Mouse (Mus musculus): ENCODE data around the gene Rpl13.
"Not testable (repeated sequence)": the region's sequence is repeated elsewhere in the genome, so short reads cannot be mapped to it uniquely, and the experiment has no call there.

Rpl13 gene

GRCm38 (mm10) chr8:123101735-123102685, at the start of gene Rpl13:
TSS of gene Rpl13 (plus strand) at chr8:123102350.
- peak; percentile 97 for DNase-seq (ENCODE audit: low read depth, low spot score)

- DNase-seq (ENCODE audit: low read depth, low spot score) = no peak
Observed at GRCm38 (mm10) chr8:123062721-123063120, 39.4 kb upstream of the Rpl13 start, which contains the start of gene Spg7. TSS of gene Spg7 (plus strand) at chr8:123062942.

DNA sequence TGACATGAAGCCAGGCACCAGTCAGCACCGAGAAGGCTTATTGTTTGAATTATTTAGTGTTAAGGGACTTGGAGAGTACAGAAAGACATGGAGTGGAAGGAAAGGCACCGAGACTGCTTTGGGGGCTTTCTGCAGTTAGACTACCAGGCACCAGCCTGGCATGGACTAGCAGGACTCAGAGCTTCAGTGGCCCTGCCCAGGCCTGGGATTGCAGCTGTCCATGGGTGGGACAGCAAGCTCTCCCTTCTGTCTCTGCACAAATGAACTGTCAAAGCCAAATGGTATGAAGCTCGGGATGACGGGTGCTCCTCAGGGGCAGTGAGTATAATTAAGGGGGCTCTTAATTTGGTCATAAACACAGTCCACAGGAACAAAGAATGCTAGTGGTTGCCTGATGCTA, 38.1 kb upstream of the Rpl13 start:
- DNase-seq (ENCODE audit: low read depth, low spot score) = no peak

DNA sequence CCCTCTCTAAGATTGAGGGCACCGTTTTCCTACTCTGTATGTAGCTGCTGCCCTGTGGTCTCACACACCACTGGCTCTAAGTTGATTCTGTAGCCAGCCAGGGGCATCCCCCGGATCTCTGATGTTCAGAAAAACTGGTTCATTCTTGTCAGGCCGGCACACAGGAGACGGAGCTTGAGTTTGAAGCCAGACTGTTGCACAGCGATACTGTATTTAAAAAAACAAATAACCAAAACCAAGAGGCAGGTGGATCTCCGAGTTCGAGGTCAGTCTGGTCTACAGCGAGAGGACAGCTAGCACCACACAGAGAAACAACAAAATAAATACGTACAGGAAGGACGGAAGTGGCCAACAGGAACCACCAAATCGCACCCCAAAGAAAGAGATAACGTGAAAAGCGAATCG, 37.3 kb upstream of the Rpl13 start:
- no peak for DNase-seq (ENCODE audit: low read depth, low spot score)

- peak; percentile 97 for DNase-seq (ENCODE audit: low read depth, low spot score)
Observed at GRCm38 (mm10) chr8:123065214-123066100, 36.7 kb upstream of the Rpl13 start.

GRCm38 (mm10) chr8:123066101-123066683, 36.0 kb upstream of the Rpl13 start:
- peak; percentile 32 for DNase-seq (ENCODE audit: low read depth, low spot score)

DNA sequence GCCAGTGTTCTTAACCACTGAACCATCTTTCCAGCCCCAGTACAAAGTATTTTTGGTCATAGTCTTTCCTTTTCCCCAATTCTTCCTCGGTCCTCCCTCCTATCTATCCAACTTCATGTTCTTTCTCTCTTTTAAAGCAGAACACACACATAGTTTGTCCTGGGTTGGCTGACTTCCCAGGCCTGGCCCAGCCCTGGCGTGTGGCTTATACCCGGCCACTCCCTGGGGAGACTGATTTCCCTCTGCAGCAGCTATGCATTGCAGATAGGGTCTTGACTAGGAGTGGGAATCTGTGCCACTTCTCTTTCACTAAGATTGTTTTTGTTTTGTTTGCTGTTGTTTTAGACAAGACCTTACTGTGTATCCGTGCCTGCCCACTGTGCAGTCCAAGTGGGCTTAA, 31.0 kb upstream of the Rpl13 start:
- DNase-seq (ENCODE audit: low read depth, low spot score) = no peak

- DNase-seq (ENCODE audit: low read depth, low spot score) = no peak
Observed at GRCm38 (mm10) chr8:123077213-123077612, 24.9 kb upstream of the Rpl13 start.

DNA sequence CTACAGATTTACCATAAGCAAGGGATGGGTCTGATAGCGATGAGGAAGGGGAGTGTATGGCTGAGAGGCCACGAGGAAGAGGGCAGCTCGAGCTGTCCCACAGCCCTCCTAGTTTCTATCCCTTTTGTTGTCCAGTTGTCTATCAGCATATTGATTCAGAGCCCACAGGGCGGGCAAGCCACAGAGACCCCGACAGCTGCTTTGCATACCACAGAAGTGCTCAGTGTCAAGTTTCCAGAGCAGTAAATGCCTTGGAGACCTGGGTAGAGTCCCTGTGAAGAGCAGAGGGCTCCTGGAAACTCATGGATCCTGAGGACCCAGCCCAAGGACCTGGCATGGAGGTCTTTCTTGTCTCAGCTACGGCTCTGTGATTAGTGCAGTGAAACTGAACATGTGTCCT, 19.2 kb upstream of the Rpl13 start:
- no peak for DNase-seq (ENCODE audit: low read depth, low spot score)

DNA sequence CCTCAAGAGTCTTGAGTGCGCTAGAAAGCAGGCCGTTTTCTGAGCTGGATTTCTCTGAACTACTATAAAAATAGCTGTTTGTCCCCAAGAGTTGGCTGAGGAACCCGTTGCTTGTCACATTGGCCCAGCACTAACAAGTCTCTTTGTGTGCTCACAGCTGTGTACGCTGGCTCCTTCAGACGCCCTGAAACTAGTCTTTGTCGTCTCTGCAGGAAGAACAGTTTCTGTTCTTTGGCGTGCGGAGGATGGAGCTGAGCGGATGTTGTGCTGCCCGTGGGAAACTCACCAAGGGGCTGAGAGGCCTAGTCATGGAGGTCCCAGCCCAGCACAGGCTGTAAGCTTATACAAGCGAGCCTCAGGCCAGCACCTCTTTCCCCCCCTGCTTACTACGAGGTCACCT, 18.5 kb upstream of the Rpl13 start:
- no peak for DNase-seq (ENCODE audit: low read depth, low spot score)

DNA sequence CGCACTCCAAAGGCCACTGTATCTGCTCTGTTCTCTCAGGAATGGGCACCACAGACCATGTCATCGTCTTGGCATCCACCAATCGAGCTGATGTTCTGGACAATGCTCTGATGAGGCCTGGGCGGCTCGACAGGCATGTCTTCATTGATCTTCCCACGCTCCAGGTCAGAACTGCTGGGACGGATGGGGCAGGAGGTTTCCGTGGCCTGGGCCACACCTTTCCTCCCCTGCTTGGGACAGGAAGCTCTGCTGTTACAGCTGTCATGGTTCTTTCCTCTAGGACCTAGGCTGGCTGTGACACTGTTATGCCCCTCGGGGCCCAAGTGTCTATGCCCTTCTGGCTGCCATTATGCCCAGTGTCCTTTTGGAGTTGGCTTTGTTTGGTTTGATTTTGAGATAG, 14.9 kb upstream of the Rpl13 start:
- DNase-seq (ENCODE audit: low read depth, low spot score) = no peak

DNA sequence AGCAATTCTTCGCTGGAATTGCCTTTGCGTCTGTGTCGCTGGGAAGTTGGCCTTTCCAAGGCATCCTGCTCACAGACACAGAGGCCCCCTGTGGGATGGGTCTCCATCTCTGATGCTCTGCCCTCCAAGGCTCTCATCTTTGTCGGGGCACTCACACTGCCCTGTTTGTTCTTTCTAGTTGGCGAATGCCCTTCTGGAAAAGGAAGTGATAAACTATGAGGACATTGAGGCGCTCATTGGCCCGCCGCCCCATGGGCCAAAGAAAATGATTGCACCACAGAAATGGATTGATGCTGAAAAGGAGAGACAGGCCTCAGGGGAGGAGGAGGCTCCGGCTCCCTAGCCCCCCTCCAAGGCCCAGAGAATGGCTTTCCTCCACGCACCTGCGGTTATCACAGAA, 4.9 kb upstream of the Rpl13 start:
- no peak for DNase-seq (ENCODE audit: low read depth, low spot score)

- no peak for DNase-seq (ENCODE audit: low read depth, low spot score)
Observed at GRCm38 (mm10) chr8:123097786-123098584, 4.2 kb upstream of the Rpl13 start.

GRCm38 (mm10) chr8:123100288-123100687, 1.9 kb upstream of the Rpl13 start:
- no peak for DNase-seq (ENCODE audit: low read depth, low spot score)

DNA sequence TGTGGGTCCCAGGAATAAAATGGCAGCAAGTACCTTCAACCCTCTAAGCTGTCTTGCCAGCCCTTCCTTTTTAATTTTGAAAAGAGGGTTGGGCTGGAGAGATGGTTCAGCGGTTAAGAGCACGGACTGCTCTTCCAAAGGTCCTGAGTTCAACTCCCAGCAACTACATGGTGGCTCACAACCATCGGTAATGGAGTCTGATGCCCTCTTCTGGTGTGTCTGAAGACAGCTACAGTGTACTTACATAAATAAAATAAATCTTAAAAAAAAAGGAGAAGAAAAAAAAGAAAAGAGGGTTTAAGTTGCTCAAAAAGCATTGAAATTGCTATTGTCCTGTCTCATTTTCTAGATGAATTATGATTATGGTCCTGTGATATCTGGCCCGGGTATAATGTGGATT, 906 bp upstream of the Rpl13 start:
- no peak for DNase-seq (ENCODE audit: low read depth, low spot score)

GRCm38 (mm10) chr8:123102855-123103254, 705 bp downstream of the Rpl13 start:
- not testable (repeated sequence) for DNase-seq (ENCODE audit: low read depth, low spot score)

- no peak for DNase-seq (ENCODE audit: low read depth, low spot score)
Observed at GRCm38 (mm10) chr8:123103285-123103684, 1.1 kb downstream of the Rpl13 start.

- DNase-seq (ENCODE audit: low read depth, low spot score) = no peak
Observed at GRCm38 (mm10) chr8:123104046-123104767, 2.1 kb downstream of the Rpl13 start.

- DNase-seq (ENCODE audit: low read depth, low spot score) = peak; percentile 74
Observed at GRCm38 (mm10) chr8:123105553-123106326, 3.6 kb downstream of the Rpl13 start.

DNA sequence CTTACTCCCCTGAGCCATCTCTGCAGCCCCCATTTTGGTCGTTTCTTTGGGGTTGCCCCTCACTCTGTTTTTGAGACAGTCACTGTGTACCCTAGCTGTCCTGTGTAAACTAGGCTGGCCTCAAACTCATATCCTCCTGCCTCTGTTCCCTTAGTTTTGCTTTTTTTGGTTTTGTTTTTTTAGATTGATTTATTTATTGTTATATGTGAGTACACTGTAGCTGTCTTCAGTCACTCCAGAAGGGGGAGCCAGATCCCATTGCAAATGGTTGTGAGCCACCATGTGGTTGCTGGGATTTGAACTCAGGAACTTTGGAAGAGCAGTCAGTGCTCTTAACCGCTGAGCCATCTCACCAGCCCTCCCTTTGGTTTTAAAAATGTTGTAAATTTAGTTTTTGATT, 4.4 kb downstream of the Rpl13 start:
- no peak for DNase-seq (ENCODE audit: low read depth, low spot score)

All from forelimb bud, embryonic 11.5 days (tissue).